Mouse (Mus musculus): ENCODE data around the gene Lamtor4.

The Lamtor4 gene

GRCm38 (mm10) chr5:138260834-138261233, 5.6 kb downstream of the Lamtor4 start:
- no peak for DNase-seq (ENCODE audit: low spot score)

GRCm38 (mm10) chr5:138262001-138262400, 6.7 kb downstream of the Lamtor4 start:
- DNase-seq (ENCODE audit: low spot score), result no peak

GRCm38 (mm10) chr5:138262582-138263240, 7.4 kb downstream of the Lamtor4 start:
- DNase-seq (ENCODE audit: low spot score), result no peak

- DNase-seq (ENCODE audit: low spot score), result peak; percentile 86
Observed at GRCm38 (mm10) chr5:138263260-138264206, 8.3 kb downstream of the Lamtor4 start, which contains the start of gene BC037034. Gene BC037034, minus strand, starts transcription at chr5:138264033.

GRCm38 (mm10) chr5:138264207-138264578, 8.9 kb downstream of the Lamtor4 start:
- DNase-seq (ENCODE audit: low spot score), result no peak

DNA sequence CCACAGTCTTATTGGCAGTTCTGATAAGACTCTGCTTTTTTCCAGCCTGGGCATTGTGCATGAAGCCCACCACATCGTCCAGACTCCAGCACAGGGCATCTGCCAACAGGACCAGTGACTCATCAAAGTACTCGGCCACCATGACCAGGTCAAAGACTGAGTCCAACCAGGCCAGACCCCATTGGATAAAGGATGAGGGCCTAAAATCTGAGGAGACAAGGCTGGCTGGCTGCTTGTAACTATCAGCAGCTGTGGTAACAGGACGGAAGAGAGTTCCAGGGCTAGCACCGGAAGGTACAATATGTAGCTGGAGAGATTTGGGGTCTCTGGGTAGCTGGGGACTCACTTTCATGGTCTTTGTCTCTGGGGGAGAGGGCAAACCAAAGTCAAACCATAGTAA, 10.4 kb downstream of the Lamtor4 start:
- DNase-seq (ENCODE audit: low spot score), result no peak

- no peak for DNase-seq (ENCODE audit: low spot score)
Observed at GRCm38 (mm10) chr5:138267114-138267513, 11.8 kb downstream of the Lamtor4 start.

DNA sequence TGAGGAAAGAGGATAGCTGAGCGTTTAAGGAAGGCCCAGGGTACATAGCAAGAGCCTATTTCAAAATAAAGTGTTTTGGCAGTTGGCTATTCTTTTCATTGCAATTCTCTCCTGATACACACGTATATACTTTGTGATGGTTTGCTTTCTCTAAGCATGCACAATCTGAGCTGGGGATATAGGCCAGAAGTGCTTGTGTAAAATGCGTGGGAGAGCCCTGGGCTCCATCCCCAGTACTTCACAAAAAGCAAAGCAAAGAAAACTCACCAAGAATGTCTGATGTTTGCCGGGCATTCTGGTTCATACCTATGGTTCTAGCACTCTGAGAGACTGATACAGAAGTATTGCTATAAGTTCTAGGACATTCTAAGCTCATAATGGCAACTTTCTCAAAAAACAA, 13.7 kb downstream of the Lamtor4 start:
- DNase-seq (ENCODE audit: low spot score), result no peak

- DNase-seq (ENCODE audit: low spot score), result no peak
Observed at GRCm38 (mm10) chr5:138271232-138271631, 15.9 kb downstream of the Lamtor4 start.

- DNase-seq (ENCODE audit: low spot score), result peak; percentile 35
Observed at GRCm38 (mm10) chr5:138272409-138272923, 17.2 kb downstream of the Lamtor4 start, which contains the start of gene Gal3st4. Gene Gal3st4, minus strand, starts transcription at chr5:138272840.

- no peak for DNase-seq (ENCODE audit: low spot score)
Observed at GRCm38 (mm10) chr5:138274186-138274585, 18.9 kb downstream of the Lamtor4 start.

GRCm38 (mm10) chr5:138275216-138276050, 20.2 kb downstream of the Lamtor4 start:
- no peak for DNase-seq (ENCODE audit: low spot score)

GRCm38 (mm10) chr5:138277994-138278393, 22.7 kb downstream of the Lamtor4 start:
- no peak for DNase-seq (ENCODE audit: low spot score)

DNA sequence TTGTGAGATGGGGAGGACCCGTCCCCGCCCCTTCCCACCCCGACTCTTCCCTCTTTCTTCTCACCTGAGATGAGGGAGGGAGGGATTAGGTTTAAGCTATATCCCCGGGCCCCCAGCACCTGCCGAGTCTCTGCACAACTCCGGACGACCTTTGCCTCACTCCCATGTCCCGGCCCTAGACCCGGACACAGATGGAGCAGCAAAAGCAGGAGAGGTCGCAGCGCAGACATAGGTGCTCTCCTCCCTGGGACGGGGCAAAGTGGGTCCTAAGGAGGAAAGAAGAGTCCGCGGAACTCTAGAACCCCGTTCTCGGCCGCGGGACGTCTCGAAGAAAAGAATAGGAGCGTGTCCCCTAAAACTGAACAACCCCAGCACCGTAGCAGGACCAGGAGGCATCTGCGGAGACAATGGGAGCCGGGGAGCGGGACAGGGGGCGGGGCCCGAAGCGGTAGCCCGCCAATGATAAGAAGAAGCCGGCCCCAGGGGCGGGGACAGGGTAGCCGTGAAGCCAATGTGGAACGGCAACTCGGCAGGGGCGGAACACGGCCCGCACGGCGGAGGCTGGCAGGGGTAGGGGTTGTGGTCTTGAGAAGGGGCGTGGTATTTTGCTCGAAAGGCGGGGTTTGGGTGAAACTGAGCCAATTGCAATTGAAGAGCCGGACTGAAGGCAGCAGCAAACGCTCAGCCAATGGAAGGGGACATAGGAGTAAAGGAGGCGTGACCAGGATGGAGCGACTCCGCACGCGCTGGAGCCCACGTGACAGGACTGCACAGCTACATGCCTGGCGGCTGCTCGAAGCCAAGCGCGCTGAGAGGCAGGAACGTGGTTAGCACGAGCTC, 24.5 kb downstream of the Lamtor4 start, which contains the start of the genes Gm43720, Gpc2 and Stag3:
TSS of gene Gm43720 (minus strand) at position 374 of the 840 bp plus-strand sequence.
TSS of gene Gpc2 (minus strand) at position 421 of the 840 bp plus-strand sequence.
TSS of gene Stag3 (plus strand) at position 656 of the 840 bp plus-strand sequence.
- peak; percentile 72 for DNase-seq (ENCODE audit: low spot score)

GRCm38 (mm10) chr5:138280425-138280768, 25.1 kb downstream of the Lamtor4 start:
- no peak for DNase-seq (ENCODE audit: low spot score)

- no peak for DNase-seq (ENCODE audit: low spot score)
Observed at GRCm38 (mm10) chr5:138280829-138281228, 25.5 kb downstream of the Lamtor4 start.

- DNase-seq (ENCODE audit: low spot score), result no peak
Observed at GRCm38 (mm10) chr5:138281798-138282197, 26.5 kb downstream of the Lamtor4 start.

DNA sequence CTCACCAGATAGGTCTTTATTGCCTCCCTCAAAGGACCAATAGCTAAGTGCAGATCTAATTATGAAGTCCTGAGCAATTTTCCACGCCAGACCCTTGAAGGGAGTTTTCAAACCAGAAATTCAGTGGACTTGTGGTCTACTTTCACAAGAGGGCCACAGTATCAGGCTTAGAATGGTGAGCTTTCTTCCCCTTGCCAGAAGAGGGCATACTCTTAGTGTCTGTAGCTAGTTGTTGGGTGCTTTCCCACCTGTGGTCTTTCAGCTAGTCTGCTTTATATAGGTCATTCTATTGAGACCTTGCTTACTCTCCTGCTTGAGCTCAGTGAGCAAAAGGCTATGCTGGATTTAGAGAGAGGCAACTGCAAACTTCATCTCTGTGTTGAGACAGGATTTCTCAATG, 28.3 kb downstream of the Lamtor4 start:
- DNase-seq (ENCODE audit: low spot score), result no peak

DNA sequence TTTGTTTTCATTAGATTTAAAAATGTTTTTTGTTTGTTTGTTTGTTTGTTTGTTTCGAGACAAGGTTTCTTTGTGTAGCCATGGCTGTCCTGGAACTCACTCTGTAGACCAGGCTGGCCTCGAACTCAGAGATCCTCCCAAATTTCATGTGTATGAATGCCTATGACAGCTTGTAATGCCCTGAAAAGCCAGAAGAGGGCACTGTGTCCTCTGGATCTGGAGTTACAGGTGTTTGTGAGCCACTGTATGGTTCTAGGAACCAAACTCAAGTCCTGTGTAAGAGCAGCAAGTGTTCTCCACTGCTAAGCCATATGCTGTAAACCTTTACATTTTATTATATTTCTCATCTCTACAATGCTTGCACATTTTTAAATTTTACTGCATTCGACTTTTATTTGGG, 32.6 kb downstream of the Lamtor4 start:
- no peak for DNase-seq (ENCODE audit: low spot score)

DNA sequence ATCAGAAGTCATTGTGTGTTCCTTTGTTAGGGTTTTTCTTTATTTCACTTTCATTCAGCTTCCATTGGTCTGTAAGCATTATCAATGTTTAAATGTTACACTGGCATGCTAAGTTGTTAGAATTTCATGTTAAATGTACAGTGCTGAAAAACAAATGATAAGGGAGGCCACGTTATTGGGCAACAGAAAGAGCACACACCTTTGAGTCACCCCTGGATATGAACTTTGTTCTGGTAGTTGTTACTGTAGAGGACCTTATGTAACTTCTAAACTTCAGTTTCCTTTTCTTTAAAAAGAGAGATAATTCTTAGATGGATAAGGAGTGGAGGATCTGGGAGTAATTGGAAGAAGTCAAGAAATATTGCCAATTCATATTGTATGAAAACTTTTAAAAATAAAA, 36.4 kb downstream of the Lamtor4 start:
- no peak for DNase-seq (ENCODE audit: low spot score)

DNA sequence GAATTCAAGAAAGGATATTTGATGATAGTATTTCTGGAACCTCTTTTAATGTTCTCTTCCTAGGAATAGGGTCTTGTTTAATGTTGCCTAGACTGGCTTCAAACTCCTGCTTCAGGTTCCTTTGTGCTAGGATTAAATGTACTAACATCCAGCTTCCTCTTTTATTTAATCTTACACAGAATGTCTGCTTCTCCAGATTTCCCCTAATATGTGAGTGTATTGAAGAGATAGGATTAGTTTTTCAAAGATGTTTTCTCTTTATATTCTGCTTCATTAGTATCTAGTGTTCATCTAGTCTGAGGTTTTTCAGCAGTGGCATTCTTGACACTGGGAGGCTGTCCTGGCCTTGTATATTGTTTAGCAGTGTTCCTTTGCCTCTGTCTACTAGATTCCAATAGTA, 38.9 kb downstream of the Lamtor4 start:
- DNase-seq (ENCODE audit: low spot score), result no peak
